Mouse (Mus musculus) subcutaneous adipose tissue, adult 2 months (tissue): ENCODE measurements around the gene Fanci. TPM values are rescaled to one million over a fixed set of nuclear protein-coding genes. Genes with fewer than 3 reads are reported as not detected.

Experiments used
- polyA plus RNA-seq: library from polyadenylated mRNA; depleted of rRNA; stranded (reverse); fragments of >200 nt; gene quantifications from 2 replicates; pipeline ENCODE4 v1.2.3, GENCODE M21; 2012; ENCODE audit warnings: low replicate concordance; rRNA removed

The Fanci gene
- 0.36 and 3.0 TPM in 2 replicates for polyA plus RNA-seq

GRCm38 (mm10) chr7:79391883-79392649, at the start of gene Fanci:
Gene Fanci (plus strand): TSS chr7:79391929.

DNA sequence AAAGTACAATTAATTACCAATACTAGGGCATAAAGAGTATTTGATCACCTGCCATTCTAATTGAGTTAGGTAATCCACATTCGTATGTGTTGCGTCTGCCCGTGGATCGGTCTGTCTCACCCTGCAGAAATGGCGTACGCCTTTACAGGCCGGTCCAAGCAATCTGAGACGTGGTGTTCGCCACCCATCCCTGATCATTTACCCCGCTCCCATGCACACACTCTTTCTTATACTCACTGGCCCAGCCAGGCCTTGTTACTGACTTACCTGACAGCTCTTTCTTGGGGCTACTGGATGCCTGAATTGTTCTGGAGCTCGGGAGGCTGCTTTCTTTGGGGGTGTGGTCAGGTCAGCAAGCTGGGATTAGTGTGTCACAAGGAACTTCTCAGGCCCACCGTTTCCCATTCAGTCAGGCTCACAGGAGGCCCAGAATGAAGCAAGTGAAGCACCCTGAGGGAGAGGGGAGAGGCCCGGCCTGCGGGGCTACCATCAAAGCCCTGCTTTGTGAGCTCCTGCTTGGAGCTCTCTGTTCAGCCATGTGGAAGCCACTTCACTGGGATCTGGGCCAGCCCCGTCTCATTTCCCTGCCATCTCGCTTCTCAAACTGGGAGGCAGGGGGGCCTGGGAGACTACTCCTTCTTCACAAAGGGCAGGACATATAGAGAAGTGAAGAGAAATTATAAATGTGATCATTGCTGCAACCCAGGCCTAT, 5.2 kb upstream of the Fanci start, which contains the start of gene Rlbp1:
TSS of gene Rlbp1 (minus strand) at position 627 of the 712 bp plus-strand sequence.

DNA sequence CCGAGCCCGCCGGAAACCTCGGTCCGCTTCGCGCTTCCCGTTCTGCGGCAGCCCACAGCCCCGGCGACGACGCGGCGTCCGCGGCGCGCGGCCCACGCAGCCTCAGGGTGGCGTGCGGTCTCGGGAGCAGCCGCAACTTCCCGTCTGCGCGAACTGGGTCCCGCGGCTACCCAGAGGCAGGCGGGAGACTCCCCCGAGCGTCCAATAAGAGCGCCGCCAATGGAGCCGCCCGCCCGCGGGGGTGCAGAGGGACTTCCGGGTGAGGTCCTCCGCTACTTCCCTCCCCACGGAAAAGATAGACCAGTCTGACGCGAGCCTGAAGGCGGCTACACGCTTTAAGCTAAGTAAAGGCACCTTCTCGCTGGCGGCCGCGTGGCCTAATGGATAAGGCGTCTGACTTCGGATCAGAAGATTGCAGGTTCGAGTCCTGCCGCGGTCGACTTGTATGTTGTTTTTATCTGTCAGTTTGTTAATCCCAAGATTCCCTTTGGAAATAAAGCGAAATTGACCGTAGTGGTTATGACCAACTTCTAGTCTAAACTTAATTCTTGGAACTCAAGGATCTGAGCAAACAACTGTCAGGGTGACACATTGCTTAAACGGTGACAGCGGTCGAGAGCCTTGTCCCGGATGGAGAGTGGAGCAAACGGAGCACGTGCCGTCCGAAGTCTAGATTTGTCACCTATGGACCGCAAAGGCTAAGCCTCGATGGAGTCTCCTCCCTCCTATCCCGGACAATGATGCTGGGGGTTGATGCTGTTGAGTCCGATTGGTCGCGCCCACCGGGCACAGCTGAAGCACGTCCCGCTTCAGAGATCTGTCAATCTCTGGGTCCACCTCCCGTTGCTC, 74.5 kb downstream of the Fanci start, which contains the start of gene Polg:
TSS of gene Polg (minus strand) at position 310 of the 849 bp plus-strand sequence.

Other genes with a start within 250 kb of the Fanci start
- 331 and 600 TPM in 2 replicates for gene Mfge8, start 242.9 kb upstream of the Fanci start, polyA plus RNA-seq
- 13.5 and 35.7 TPM in 2 replicates for gene Abhd2, start 118.7 kb upstream of the Fanci start, polyA plus RNA-seq
- gene Rlbp1, start 4.9 kb upstream of the Fanci start, polyA plus RNA-seq: not detected in 2 replicates
- gene Polg, start 74.4 kb downstream of the Fanci start, polyA plus RNA-seq: 67.1 and 74.5 TPM in 2 replicates
- 0.10 and 0.27 TPM in 2 replicates for gene Rhcg, start 225.7 kb downstream of the Fanci start, polyA plus RNA-seq